Mouse (Mus musculus) liver, embryonic 14.5 days (tissue): ENCODE measurements around the gene Omt2a.
"Not testable (repeated sequence)": the region's sequence is repeated elsewhere in the genome, so short reads cannot be mapped to it uniquely, and the experiment has no call there.

ENCODE experiments used
- CTCF ChIP-seq: IDR thresholded peaks from 2 replicates; pipeline ENCODE4 v1.5.1; 2016; ENCODE audit warnings: antibody characterized with exemption, low read depth, control low read depth
- EP300 ChIP-seq: IDR thresholded peaks from 2 replicates; pipeline ENCODE4 v1.6.1; 2016; ENCODE audit warnings: antibody characterized with exemption, low read depth

- TF ChIP-seq CTCF, EP300: not testable (repeated sequence)
These were observed 34.5 kb upstream of the Omt2a start for GRCm38 (mm10) chr9:78349141-78349540.
